Mouse (Mus musculus) erythroblast, embryonic 14.5 days (primary cell): ENCODE measurements around the gene Dcaf1. TPM values are rescaled to one million over a fixed set of nuclear protein-coding genes. Genes with fewer than 3 reads are reported as not detected.
A peak's percentile ranks its signal among the peaks of the same experiment; 100 is the strongest.

Experiments used
- H3K27me3 ChIP-seq: 2 replicates; pipeline ENCODE4 v1.6.1; 2012; ENCODE audit warnings: inconsistent platforms; ENCODE audit not compliant: control insufficient read depth
- H3K36me3 ChIP-seq: 2 replicates; pipeline ENCODE4 v1.6.1; 2012; ENCODE audit warnings: mild to moderate bottlenecking, inconsistent platforms; ENCODE audit not compliant: control insufficient read depth
- H3K4me1 ChIP-seq: 2 replicates; pipeline ENCODE4 v1.6.1; 2012; ENCODE audit warnings: inconsistent platforms; ENCODE audit not compliant: control insufficient read depth
- H3K4me3 ChIP-seq: replicated peaks from 2 replicates; pipeline ENCODE3; 2012; ENCODE audit warnings: moderate library complexity, mild to moderate bottlenecking, inconsistent platforms
- H3K9me3 ChIP-seq: 2 replicates; pipeline ENCODE4 v1.6.1; 2012; ENCODE audit warnings: low read length, inconsistent platforms, mixed read lengths; ENCODE audit not compliant: control insufficient read depth
- GATA1 ChIP-seq: IDR thresholded peaks from 2 replicates; pipeline ENCODE4 v1.6.1; 2012; ENCODE audit warnings: low read length, inconsistent platforms, mixed read lengths
- TAL1 ChIP-seq: IDR thresholded peaks from 3 replicates; pipeline ENCODE4 v1.6.1; 2012; ENCODE audit warnings: low read length, inconsistent platforms, mixed read lengths
- polyA plus RNA-seq: library from polyadenylated mRNA; stranded (reverse); fragments of >175 nt; gene quantifications from 2 replicates; pipeline ENCODE4 v1.2.3, GENCODE M21; 2012

Gene Dcaf1
- polyA plus RNA-seq, 1 experiment = 1.3 TPM

- peaks cover 36% of the 10 kb centered on the region for H3K36me3 ChIP-seq
- peak within 1 kb of the TSS; percentile 95 for H3K4me3 ChIP-seq
- H3K27me3 ChIP-seq = no peaks in the 10 kb centered on the region
- TF ChIP-seq TAL1 (no peak), GATA1 (no peak)
- peaks cover 51% of the 10 kb centered on the region for H3K4me1 ChIP-seq
- H3K9me3 ChIP-seq = no peaks in the 10 kb centered on the region
Observed at GRCm38 (mm10) chr9:106891829-106892551, 70.3 kb downstream of the Dcaf1 start, which contains the start of gene Manf. TSS of gene Manf (minus strand) at chr9:106891979.

- Histone ChIP-seq H3K27me3 (no peaks in the 10 kb centered on the region), H3K4me3 (peak overlapping the region; percentile 95), H3K9me3 (no peaks in the 10 kb centered on the region), H3K4me1 (peaks cover 47% of the 10 kb centered on the region), H3K36me3 (peaks cover 34% of the 10 kb centered on the region)
- no peak for TF ChIP-seq GATA1
- TF ChIP-seq TAL1 = no peak
Observed at GRCm38 (mm10) chr9:106892552-106892875, 70.8 kb downstream of the Dcaf1 start.

GRCm38 (mm10) chr9:106893327-106893726, 71.7 kb downstream of the Dcaf1 start:
- Histone ChIP-seq H3K9me3 (no peaks in the 10 kb centered on the region), H3K4me1 (peaks cover 40% of the 10 kb centered on the region), H3K36me3 (peaks cover 26% of the 10 kb centered on the region), H3K4me3 (peak overlapping the region; percentile 95), H3K27me3 (no peaks in the 10 kb centered on the region)
- TF ChIP-seq GATA1 (no peak), TAL1 (no peak)

GRCm38 (mm10) chr9:106898901-106899300, 77.2 kb downstream of the Dcaf1 start:
- no peaks in the 10 kb centered on the region for H3K9me3 ChIP-seq
- no peaks in the 10 kb centered on the region for H3K36me3 ChIP-seq
- H3K4me3 ChIP-seq = no peak overlapping the region
- no peak for TF ChIP-seq TAL1
- H3K27me3 ChIP-seq = no peaks in the 10 kb centered on the region
- H3K4me1 ChIP-seq = no peaks in the 10 kb centered on the region; the same call in 1 of the 2 replicates

GRCm38 (mm10) chr9:106901596-106901995, 79.9 kb downstream of the Dcaf1 start:
- H3K27me3 ChIP-seq = no peaks in the 10 kb centered on the region
- no peaks in the 10 kb centered on the region for H3K36me3 ChIP-seq
- H3K4me3 ChIP-seq = no peak overlapping the region
- TF ChIP-seq TAL1 (no peak), GATA1 (no peak)
- no peaks in the 10 kb centered on the region for H3K9me3 ChIP-seq
- H3K4me1 ChIP-seq = no peaks in the 10 kb centered on the region

- Histone ChIP-seq H3K36me3 (no peaks in the 10 kb centered on the region), H3K9me3 (no peaks in the 10 kb centered on the region), H3K27me3 (no peaks in the 10 kb centered on the region), H3K4me1 (no peaks in the 10 kb centered on the region), H3K4me3 (no peak overlapping the region)
- TF ChIP-seq TAL1 = no peak
- TF ChIP-seq GATA1 = no peak
Observed at GRCm38 (mm10) chr9:106903099-106903790, 81.6 kb downstream of the Dcaf1 start.

GRCm38 (mm10) chr9:106903791-106904134, 82.1 kb downstream of the Dcaf1 start:
- H3K4me3 ChIP-seq = no peak overlapping the region

GRCm38 (mm10) chr9:106906597-106906996, 84.9 kb downstream of the Dcaf1 start:
- no peak overlapping the region for H3K4me3 ChIP-seq
- H3K36me3 ChIP-seq = no peaks in the 10 kb centered on the region
- no peaks in the 10 kb centered on the region for H3K27me3 ChIP-seq
- H3K9me3 ChIP-seq = no peaks in the 10 kb centered on the region
- H3K4me1 ChIP-seq = no peaks in the 10 kb centered on the region
- TF ChIP-seq GATA1 (no peak), TAL1 (no peak)

More at GRCm38 (mm10) chr9:106903791-106904134, 82.1 kb downstream of the Dcaf1 start:
- H3K9me3 ChIP-seq = no peaks in the 10 kb centered on the region
- no peak for TF ChIP-seq GATA1
- no peak for TF ChIP-seq TAL1
- H3K4me1 ChIP-seq = no peaks in the 10 kb centered on the region
- no peaks in the 10 kb centered on the region for H3K36me3 ChIP-seq
- H3K27me3 ChIP-seq = no peaks in the 10 kb centered on the region

- TF ChIP-seq TAL1 (no peak), GATA1 (no peak)
- H3K36me3 ChIP-seq = no peaks in the 10 kb centered on the region
- H3K27me3 ChIP-seq = no peaks in the 10 kb centered on the region
- no peaks in the 10 kb centered on the region for H3K9me3 ChIP-seq
- H3K4me3 ChIP-seq = no peak overlapping the region
- H3K4me1 ChIP-seq = no peaks in the 10 kb centered on the region
Observed at GRCm38 (mm10) chr9:106908174-106908573, 86.5 kb downstream of the Dcaf1 start.

GRCm38 (mm10) chr9:106908715-106909114, 87.0 kb downstream of the Dcaf1 start:
- Histone ChIP-seq H3K27me3 (no peaks in the 10 kb centered on the region), H3K36me3 (no peaks in the 10 kb centered on the region), H3K4me3 (no peak overlapping the region), H3K9me3 (no peaks in the 10 kb centered on the region), H3K4me1 (no peaks in the 10 kb centered on the region)
- TF ChIP-seq GATA1 = no peak
- TF ChIP-seq TAL1 = no peak
